Mouse (Mus musculus) ZHBTc4 (cell line): ENCODE measurements around the gene Wdr90.

Experiments
- DNase-seq: peaks from one replicate; pipeline ENCODE4 v3.0.0-alpha.2; 2011; ENCODE audit warnings: low read depth, low spot score

Gene Wdr90

DNA sequence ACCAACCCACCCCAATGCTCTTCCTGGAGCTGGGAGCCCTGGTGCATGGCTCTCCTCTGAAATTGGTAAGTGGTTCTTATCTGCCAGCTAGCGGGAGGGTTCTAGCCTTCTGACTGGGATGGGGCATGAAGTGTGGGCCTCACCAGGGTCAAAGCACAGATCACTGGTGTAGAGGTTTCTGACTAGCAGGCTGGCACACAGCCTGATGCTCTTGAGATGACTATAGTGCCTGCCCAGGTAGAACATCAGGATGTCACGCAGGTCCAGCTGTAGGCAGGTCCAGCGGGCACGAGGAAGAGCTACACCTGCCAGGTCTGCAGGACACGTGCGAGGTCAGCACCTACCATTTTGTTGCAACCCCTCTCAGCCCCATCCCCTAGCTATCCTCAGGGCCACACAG is 1.1 kb downstream of the Wdr90 start:
- no peak for DNase-seq

DNA sequence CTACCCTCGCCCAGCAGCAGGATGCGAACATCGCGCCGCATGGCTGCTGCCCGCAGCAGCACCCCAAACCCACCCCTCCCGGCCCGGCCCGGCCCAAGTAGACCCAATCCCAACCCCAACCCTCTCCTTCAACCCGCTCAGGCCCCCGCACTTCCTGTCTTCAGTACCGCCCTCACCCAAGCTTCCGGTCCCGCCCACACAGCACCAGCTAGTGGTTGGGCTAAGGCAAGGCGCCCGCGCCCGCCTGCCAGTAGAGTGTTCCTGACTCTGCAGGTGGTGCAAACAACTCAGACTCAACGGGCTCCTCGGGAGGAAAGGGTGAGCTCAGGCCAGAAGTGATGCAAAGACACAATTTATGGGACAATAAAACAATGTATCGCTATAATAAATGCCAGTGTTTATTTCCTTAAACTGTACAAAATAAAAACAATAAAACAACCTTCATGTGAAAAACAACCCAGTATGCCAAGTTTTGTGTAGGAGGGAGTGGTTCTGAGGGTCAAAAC is 16.9 kb downstream of the Wdr90 start, which contains the start of gene Rhot2:
TSS of gene Rhot2 (minus strand) at position 456 of the 506 bp plus-strand sequence.
- DNase-seq = peak; percentile 96

DNA sequence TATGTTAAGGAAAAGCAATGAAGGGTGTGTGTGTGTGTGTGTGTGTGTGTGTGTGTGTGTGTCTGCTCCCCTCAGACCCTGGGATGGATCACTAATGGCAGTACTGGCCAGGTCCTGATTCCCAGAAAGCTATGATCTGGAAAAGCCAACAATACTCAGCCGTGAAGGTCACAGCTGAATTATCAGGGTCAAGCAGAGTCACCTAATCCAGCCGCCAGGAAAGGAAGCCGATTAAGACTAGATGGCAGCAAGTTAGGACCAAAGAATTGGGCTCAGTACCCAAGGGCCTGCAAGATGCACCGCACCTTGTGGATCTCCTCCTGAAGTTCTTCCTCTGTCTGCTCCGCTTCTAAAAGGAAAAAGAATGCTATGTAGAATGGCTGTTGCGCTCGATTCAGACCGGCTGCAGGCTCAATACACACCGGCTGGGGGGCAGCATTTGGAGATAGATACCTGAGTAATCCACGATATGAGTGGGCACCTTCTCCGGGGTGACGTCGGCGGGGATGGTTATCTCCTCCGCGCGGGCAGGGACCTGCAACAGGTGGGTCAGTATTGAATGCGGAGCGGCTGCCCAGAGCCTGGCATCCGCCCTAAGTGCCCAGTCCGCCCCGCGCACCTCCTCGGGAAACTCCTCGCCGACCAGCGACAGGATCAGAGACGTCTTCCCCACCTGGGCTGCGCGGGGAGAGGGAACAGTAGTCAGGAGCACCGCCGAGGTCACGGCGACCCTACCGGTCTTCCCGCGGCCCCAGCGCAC is 17.5 kb downstream of the Wdr90 start:
- no peak for DNase-seq

DNA sequence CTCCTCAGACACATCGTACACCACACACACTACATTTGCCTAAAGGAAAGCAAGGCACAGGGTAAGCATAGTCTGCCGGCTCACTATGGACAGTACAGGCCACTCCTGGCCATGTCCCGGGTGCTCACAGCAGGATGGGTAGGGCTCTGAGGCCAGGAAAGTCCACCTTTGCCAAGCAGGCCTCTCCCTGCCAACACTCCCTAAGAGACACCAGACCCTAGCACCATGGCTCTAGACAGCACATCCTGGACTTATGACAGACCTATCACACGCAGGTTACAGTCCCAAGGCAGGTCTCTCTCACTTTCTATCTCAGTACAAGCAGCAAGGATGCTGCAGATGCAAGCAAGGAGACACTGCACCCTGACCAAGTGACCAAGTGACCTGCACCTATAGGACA is 18.2 kb downstream of the Wdr90 start:
- no peak for DNase-seq

DNA sequence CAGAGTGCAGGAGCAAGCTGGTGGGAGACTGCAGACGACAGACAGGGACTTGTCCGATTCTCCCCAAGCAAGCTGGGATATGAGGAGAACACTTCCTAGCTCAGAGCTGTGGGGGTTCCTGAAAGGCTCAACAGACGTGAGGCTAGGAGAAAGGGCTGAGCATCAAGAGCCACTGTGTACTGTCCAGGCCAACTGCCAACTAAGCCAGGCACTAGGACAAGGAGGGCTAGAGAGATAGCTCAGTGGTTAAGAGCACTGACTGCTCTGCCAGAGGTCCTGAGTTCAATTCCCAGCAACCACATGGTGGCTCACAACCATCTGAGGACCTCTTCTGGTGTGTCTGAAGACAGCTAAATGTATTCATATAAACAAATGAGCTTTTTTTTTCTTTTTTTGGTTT is 18.8 kb downstream of the Wdr90 start:
- DNase-seq = no peak

DNA sequence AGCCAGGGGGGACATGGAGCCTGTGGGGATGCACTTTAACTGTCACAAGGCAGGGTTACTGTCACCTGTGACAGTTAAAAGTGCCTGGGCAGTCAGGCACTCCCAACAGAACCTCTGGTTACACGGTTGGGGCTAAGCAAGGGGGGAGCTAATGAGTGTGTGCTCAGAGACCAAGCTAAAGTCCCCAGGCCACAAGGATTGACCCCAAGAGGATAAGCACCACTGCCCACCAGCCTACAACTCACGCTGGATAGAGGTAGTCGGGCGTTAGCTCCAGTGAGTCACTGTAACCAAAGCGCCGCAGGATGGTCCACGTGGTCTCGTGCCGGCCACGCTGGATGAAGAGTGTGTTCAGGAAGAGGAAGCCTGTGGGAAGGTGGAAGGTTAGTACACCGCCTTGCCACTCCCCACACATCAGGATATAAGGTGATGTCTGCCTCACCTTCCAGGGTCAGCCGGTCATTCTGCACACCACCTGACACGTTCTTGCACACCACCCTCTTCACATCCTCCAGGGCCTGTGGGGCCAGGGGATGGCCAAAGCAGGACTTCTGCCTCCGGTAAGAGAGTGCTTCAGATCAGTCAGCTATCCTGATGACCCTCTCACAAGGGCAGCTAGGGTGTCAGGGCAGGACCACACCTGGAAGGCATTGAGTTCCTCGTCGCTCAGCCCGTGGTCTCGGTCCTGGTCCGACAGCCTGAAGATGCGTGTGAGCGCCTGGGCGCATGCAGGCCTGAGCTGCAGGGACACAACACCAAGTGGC is 20.0 kb downstream of the Wdr90 start, which contains the start of gene Gm20683:
TSS of gene Gm20683 (minus strand) at position 647 of the 764 bp plus-strand sequence.
- no peak for DNase-seq

DNA sequence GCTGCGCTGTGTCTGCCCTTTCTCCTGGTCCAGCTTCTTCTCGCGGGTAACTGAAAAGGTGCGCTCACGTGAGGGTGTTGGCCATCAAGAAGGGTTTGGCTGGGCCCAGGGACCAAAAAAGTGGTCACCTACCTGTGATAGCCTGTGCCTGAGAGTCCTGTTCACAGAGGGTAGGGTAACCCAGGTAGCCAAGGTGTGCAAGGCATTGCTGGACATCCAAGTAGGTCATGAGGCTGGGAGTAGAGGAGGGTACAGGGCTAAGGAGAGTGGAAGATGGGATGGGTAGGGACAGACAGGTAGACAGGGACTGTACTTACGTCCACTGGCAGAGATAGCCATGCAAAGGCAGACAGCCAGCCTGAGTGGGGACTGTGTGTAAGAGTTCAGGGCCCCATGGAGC is 20.8 kb downstream of the Wdr90 start:
- DNase-seq = no peak

DNA sequence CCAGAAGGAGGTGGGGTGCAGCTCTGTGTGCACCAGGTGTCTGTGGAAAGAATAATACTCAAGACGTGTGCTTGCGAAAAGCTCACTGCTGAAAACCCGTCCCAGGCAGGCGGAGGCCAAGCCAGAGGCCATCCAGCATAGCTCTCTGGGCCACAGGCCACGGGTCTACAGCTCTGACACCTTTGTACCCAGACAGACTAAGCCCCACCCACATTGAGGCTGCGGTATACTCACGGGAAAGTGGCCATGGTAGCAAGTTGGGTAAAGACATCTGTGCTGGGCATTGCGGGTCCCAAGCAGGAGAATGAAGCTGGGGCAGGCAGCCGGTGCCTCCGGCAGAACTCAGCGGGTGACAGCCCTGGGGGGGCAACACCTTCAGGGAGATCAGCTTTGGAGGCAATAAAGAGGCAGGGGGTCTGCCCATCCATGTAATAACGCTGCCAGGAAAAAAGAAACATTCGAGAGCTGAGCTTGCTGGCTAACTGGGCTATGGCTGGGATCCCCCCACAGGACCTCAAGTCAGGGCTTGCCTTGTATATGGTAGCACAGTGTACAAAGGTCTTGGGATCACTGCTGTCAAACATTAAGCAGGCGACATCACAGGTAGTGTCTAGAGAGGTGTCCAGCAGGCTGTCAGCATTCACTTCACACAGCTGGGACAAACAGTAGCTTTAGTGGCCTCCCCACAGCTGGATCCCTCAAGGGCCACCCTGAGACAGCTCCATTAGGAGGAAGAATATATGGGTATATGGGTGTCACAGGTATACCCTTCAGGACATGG is 21.7 kb downstream of the Wdr90 start:
- DNase-seq = no peak

DNA sequence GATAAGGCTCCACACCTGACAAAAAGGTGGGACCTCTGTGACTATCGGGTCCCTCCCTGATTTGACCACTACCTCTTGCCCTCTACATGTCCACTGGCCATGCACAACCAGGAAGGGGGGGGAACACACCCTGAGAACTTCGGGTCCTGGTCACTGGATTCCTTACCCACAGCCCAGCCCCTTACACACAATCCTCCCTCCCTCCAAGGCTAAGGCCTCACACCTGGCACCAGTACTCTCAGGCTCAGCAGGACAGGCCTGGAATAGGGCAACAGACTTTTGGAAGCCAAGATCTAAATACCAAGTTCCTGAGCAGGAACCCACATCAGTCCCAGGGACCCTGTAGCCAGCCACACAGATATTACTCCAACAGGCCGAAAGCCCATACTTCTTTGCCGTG is 22.4 kb downstream of the Wdr90 start:
- DNase-seq = no peak

DNA sequence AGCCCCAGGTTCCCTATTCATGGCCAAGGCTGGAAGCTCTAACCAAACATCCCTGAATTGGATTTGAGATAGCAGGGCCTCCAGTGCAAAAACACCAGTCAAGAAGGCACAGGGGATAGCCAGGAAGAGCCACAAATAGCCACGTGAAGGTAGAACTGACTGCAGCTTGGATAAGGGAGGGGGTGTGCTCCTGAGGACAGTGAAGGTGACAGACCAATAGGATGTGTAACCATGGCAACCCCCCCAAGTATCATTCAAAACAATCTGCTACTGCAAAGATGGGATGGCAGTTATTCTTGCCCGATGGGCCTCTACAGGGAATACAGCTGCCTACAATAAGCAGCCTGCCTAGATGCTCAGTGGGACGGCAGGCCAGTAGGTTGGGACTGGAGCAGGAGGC is 23.8 kb downstream of the Wdr90 start:
- DNase-seq = no peak

DNA sequence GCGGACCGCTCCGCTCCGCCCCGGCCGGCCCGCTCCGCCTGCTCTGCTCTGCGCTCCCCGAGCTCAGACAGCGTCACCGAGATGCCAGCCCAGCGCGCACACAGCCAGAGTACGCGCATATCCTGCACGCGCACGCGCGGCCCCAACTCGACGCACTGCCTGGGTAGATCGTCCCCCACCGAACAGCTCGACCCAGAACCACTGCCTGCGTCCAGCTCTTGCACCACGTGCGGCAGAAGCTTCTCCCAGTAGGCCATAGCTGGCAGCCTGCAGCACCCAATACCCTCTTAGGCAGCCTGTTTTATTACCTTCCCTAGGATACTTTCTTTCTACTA is 24.3 kb downstream of the Wdr90 start, which contains the start of gene Rhbdl1:
TSS of gene Rhbdl1 (minus strand) at position 220 of the 335 bp plus-strand sequence.
- DNase-seq = peak; percentile 76

DNA sequence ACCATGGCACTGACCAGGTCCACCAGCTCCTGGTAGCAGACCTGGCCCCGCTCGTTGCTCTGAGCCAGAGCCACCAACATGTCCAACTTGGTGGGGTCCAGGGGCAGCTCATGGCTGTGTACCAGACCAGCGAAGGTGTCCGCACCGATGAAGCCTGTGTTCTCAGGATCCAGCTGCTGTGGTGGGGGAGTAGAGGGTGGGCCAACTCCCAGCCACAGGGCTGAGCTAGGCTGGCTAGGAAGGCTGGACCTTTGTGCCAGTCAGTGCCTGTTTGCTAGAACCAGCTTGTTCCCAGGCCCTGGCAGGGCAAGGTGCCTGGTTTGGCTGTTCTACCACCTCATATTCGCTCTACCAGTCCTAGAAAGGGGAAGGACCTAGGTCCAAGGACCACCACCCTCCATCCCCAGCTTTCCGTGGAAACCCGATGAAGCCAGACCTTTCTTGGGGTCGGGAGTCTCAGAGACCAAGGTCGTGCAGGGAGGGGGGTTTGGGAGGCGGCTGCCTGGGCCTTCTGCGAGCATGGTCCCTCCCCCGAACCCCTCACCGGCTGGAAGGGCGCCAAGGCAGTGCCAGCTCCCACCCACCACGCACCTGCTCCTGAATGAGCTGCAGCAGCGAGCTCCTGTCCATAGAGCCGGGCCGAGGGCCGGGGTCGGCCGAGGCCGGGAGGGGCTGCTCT is 24.8 kb downstream of the Wdr90 start:
- DNase-seq = no peak

DNA sequence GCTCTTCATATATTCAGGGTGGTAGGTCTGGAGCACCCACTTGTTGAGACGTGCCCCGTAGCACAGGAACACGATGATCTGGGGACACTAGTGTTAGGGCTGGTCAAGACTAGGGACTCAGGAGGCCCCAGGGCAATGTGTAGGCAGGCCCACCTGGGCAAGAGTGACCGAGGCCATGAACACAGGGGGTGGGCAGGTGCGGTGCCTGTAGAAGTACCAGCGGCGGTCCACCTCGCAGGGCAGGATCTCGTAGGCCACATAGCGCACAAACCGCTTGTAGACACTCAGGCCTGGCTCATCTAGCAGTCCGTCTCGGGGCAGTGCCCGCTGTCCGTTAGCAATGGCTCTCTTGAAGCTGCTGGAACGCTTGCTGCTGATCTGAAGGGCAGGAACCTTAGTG is 25.5 kb downstream of the Wdr90 start:
- DNase-seq = no peak

DNA sequence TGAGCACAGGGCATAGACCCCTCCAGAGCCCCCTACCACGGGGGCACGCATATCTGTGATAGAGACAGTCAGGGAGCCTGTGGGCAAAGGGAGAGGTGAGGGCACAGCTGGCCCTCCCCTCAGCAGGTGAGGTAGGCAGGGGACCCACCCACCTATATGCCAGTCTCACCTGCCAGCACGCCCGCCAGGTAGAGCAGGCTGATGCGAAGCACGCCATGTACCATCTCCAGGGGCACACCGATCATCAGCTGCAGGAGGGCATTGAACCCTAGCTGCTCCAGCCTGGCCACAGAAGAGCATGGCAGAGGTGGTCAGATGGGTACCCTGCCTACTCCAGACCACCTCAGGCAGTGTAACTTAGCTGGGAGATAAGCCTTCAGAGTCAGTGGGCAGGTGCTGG is 26.0 kb downstream of the Wdr90 start:
- DNase-seq = no peak

DNA sequence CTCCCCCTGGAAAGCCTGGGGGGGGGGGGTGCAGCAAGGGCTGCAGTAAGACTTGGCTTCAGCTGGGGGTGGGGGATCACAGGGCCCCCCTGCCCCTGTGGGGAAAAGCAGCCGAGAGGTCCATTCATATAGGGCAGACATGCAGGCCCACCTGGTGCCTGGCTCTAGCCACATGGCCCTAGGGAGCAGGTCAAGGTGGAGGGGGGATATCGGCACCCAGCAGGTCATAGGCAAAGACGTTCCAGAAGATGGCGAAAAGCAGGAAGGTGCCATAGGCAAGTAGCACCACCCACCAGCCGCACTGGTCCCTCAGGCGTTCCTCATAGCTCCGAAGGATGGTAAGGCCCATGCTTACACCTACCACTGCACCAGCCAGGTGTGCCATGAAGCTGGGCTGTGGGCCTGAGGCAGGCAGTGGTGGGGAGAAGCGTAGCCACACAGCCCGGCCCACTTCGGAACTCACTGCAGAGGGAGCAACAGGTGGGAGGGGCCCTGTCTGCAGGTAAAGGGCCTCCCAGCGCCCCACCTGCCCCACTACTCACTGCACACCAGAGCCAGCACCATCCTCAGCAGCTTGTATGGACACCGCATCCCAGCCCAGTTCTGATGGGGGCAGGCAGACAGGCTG is 26.6 kb downstream of the Wdr90 start:
- DNase-seq = no peak

DNA sequence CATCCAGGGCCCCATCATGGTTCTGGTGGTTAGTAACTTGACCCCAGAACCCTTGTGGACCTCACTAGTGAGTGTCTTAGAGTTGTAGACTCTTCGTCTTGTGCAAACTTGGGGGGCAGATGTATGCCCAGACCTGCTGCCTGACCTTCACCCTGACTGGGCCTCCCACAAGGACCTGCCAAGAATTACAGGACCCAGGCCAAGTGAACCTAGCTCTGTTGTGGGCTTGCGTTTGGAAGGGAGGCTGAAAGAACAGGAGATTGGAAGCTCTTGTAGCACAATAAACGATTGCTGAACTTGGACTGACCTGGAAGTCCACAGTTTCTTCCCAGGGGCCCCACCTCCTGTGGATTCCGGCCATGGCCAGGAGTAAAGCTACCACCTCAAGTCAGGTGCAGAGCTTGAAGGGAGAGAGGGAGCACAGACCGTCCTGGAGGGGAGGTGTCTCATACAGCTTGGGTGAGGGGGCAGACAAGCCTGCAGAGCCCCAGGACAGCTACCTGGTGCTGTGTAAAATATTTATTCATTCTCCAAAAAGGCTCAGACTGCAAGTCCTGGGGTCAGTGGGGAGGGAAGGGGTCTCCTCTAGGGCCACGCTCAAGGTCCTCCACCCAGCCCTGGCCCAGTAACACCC is 27.2 kb downstream of the Wdr90 start:
- no peak for DNase-seq

DNA sequence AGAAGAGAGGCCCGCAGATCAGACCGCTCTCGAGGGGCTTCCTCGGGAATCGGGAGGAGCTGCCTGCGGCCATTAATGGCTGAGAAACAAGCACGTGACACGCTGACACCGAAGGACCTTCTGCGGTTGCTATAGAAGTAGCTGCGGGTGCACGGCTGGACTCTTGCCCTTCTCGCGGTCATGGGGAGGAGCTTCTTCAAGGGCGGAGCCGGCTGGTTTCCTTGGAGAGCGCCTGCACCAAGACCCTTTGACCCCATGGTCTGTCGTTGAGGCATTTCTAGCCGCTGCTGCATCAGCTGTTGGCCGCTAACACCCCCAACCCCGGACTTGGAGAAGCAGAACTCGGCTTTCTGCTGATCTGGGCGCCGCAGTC is 28.0 kb downstream of the Wdr90 start, which contains the start of gene Stub1:
TSS of gene Stub1 (minus strand) at position 114 of the 373 bp plus-strand sequence.
- peak; percentile 91 for DNase-seq

DNA sequence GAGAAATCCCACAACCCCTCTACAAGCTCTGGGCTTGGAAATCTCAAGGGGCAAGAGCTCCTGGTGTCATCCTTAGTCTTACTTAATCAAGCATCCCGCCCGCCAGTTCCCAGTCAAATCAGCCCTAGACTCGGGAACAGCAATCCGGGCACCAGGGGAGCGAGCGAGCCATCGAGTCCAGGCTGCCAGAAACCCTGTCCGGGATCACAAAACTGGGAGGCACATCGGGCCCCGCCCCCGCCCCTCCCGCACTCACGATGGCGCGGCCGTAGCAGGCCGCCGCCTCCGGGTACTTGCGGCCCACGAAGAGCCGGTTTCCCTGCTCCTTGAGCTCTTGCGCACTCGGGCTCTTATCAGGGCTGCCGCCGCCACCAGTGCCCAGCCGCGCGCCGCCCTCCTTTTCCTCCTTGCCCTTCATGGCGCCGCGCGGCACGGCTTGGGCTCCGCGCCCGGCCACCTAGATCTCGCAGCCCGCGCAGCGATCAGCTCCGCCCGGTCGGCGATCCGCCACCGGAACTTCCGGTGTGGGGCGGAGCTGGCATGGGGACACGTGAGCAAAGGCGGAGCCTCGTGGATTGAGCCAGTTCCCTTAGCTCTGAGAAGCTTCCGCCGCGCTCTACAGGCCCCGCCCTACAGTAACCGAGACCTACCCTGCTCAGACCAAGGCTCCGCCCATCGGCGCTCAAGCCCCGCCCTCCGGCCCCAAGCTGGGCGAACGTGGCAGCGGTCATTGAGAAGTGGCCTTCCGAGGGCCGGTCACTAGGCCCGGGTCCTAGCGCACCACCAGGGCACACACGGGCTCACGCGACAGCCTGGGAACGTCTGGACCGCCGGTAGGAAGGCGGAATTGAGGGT is 28.6 kb downstream of the Wdr90 start:
- peak; percentile 99 for DNase-seq

DNA sequence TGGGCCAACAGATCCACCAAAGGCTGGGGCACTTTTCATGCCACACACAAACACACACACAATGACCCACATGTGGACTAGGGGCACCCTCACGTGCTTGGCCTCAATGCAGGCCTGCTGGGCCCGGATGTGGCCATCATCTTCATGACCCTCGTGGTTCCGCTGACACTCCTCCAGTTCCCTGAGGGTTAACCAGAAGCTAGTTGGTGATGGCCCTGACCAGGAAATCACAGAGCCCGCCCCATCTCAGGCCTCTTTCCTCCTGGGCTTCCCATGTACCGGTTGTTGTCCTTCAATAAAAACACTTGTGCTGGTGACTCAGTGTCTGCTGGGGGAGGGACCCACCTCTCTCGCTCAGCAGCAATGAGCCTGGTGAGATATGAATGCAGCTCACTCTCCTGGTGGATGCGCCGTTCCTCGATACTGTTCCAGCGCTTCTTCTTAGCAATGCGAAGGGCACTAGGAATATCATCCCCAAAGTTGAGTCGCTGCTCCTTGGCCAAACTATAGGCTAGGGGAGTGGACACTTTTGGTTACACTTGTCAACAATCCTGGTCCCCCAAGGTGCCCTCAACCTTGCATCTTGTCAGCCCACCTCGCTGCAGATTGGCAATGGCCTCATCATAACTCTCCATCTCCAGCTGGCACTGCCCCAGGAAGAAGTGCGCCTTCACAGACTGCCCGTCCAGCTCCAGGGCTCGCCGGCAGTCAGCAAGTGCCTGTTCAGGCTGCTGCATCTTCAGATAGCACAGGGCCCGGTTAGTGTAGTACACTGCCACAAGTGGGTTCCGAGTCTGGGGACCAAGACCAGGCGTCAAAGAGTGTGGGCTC is 29.6 kb downstream of the Wdr90 start:
- no peak for DNase-seq
